Mouse (Mus musculus) myocyte (in vitro differentiated cells): ENCODE data around the gene Unc5b. TPM values are rescaled to one million over a fixed set of nuclear protein-coding genes. Genes with fewer than 3 reads are reported as not detected.

Experiments used
- H3K27me3 ChIP-seq: one replicate; pipeline ENCODE4 v1.6.1; 2011; ENCODE audit not compliant: control insufficient read depth, insufficient read depth, insufficient read length
- H3K36me3 ChIP-seq: one replicate; pipeline ENCODE4 v1.6.1; 2011; ENCODE audit not compliant: control insufficient read depth, insufficient read depth
- H3K4me2 ChIP-seq: one replicate; pipeline ENCODE4 v1.6.1; 2011; ENCODE audit warnings: low read depth, control low read depth
- H3K4me3 ChIP-seq: one replicate; pipeline ENCODE4 v1.5.1; 2011; ENCODE audit warnings: mild to moderate bottlenecking, control low read depth, moderate library complexity
- H3K79me2 ChIP-seq: one replicate; pipeline ENCODE4 v1.6.1; 2011; ENCODE audit not compliant: control insufficient read depth, insufficient read depth
- H3ac ChIP-seq: one replicate; pipeline ENCODE4 v1.6.1; 2011; ENCODE audit not compliant: control insufficient read depth, insufficient read length
- CEBPB ChIP-seq: IDR thresholded peaks from 2 replicates; pipeline ENCODE4 v1.6.1; 2011; ENCODE audit warnings: mild to moderate bottlenecking, moderate library complexity; ENCODE audit not compliant: poor library complexity, insufficient read depth, severe bottlenecking
- E2F4 ChIP-seq: IDR thresholded peaks from one replicate; pipeline ENCODE4 v1.6.1; 2011; ENCODE audit warnings: mild to moderate bottlenecking, control low read depth, moderate library complexity; ENCODE audit not compliant: insufficient read depth
- MAX ChIP-seq: IDR thresholded peaks from one replicate; pipeline ENCODE4 v1.6.1; 2011; ENCODE audit warnings: low read depth, mild to moderate bottlenecking, control low read depth
- MYOD1 ChIP-seq, 3 experiments: IDR thresholded peaks; one replicate each; pipeline ENCODE4 v1.6.1; 2011; ENCODE audit warnings: control low read depth in 2 of 3, low read depth in 2 of 3, mild to moderate bottlenecking in 2 of 3, moderate library complexity in 1 of 3; ENCODE audit not compliant: insufficient read length in 2 of 3, control insufficient read depth in 1 of 3
- MYOG ChIP-seq, 3 experiments: IDR thresholded peaks; one replicate each; pipeline ENCODE4 v1.6.1; 2011; ENCODE audit warnings: control low read depth in 2 of 3, low read depth in 2 of 3, mild to moderate bottlenecking in 2 of 3; ENCODE audit not compliant: insufficient read length in 2 of 3, control insufficient read depth in 1 of 3, insufficient read depth in 1 of 3
- POLR2A ChIP-seq: IDR thresholded peaks from one replicate; pipeline ENCODE4 v1.6.1; 2011; ENCODE audit warnings: low read depth, mild to moderate bottlenecking, control low read depth, moderate library complexity; ENCODE audit not compliant: insufficient read length
- POLR2AphosphoS2 ChIP-seq: IDR thresholded peaks from one replicate; pipeline ENCODE4 v1.6.1; 2011; ENCODE audit warnings: low read depth, control low read depth; ENCODE audit not compliant: insufficient read length
- REST ChIP-seq: IDR thresholded peaks from one replicate; pipeline ENCODE4 v1.6.1; 2011; ENCODE audit warnings: mild to moderate bottlenecking, control low read depth, moderate library complexity; ENCODE audit not compliant: insufficient read depth, insufficient read length
- SRF ChIP-seq: IDR thresholded peaks from one replicate; pipeline ENCODE4 v1.6.1; 2011; ENCODE audit warnings: low read depth; ENCODE audit not compliant: control insufficient read depth, insufficient read length
- TCF12 ChIP-seq: IDR thresholded peaks from one replicate; pipeline ENCODE4 v1.6.1; 2011; ENCODE audit warnings: mild to moderate bottlenecking, control low read depth; ENCODE audit not compliant: poor library complexity, insufficient read depth, severe bottlenecking
- TCF3 ChIP-seq: IDR thresholded peaks from one replicate; pipeline ENCODE4 v1.6.1; 2011; ENCODE audit warnings: low read depth, control low read depth; ENCODE audit not compliant: insufficient read length
- USF1 ChIP-seq: IDR thresholded peaks from one replicate; pipeline ENCODE4 v1.6.1; 2011; ENCODE audit warnings: low read depth, mild to moderate bottlenecking, control low read depth, moderate library complexity
- polyA plus RNA-seq: library from polyadenylated mRNA; unstranded; fragments of >200 nt; fragmentation: generic; extraction: Trizol; gene quantifications from one replicate; pipeline ENCODE4 v1.2.1, GENCODE M21; 2012; ENCODE audit warnings: missing spikeins

Gene Unc5b
- polyA plus RNA-seq, 1 experiment = 91.9 TPM

DNA sequence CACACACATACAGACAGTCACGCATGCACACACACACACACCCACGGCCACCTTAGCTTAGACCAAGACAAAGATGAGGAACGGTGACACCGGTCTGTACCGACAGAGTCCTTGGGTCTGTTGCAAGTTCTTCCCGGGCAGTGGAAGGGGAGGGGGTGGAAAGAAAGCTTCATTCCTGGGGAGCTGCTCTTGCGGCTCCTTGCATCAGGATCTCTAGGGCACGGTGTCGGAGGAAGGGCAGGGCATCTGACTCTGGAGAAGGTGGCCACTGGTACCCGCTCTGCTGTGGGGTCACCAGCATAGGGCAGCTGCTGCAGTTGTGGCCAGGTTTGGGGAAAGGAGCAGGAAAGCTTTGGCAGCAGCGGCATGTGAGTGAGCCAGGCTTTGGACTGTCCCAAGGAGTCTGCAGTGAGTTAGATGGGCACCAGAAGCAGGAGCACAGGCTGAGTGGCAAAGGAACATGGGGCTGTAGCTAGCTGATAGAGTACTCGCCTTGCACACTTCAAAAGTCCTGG, 29.4 kb downstream of the Unc5b start:
- peak overlapping the region; percentile 69 for H3K4me2 ChIP-seq

DNA sequence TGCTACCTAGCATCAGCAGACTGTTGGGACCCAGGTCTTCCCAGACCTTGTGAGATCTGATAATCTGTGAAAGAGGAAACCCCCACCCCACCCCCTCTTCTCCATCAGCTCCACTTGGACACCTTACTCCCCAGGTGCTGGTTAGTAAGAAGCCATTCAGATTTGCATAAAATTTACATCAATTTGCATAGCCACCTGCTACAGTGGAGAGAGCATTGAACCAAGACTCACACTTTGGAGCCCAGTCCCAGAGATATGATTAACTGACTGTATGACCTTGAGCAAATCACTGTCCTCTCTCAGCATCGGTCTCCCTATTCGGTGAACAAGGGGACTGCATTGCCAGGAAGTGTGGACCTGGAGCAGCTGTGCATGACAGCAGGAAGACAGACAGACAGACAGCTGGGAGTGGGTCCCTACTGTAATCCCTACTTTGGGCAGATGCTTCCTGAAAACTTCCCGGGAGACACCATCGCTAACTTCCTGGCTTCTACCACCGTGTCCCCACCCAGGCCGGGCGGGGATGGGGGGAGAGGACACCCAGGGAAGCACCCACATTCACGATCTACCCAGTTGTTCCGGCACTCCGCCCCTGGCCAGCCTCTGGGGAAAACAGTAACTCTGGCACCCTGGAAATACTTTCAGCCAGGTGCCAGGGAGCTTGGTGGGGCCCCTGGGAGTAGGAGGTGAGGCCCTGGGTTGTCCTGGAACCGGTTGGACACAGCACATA, 30.0 kb downstream of the Unc5b start:
- H3K4me2 ChIP-seq = peak overlapping the region; percentile 69

More for the DNA sequence above, 29.4 kb downstream of the Unc5b start:
- no peaks in the 10 kb centered on the region for H3K36me3 ChIP-seq
- H3K79me2 ChIP-seq = peaks cover 100% of the 10 kb centered on the region
- H3ac ChIP-seq = no peak overlapping the region
- H3K27me3 ChIP-seq = no peaks in the 10 kb centered on the region
- H3K4me3 ChIP-seq = no peak overlapping the region
- no peak for TF ChIP-seq E2F4
- no peak for TF ChIP-seq TCF3
- peak in 1 of 3 experiments; percentile 70 for TF ChIP-seq MYOG (IDR thresholded peaks at IDR 0.05; ENCODE audit: control insufficient read depth in 1 of 3, insufficient read depth in 1 of 3, insufficient read length in 2 of 3, low read depth in 2 of 3)
- peak; percentile 97 for TF ChIP-seq CEBPB
- no peak for TF ChIP-seq USF1
- peak in 1 of 3 experiments; percentile 62 for TF ChIP-seq MYOD1 (IDR thresholded peaks at IDR 0.05; ENCODE audit: control insufficient read depth in 1 of 3, insufficient read length in 2 of 3, low read depth in 2 of 3)
- no peak for TF ChIP-seq REST
- TF ChIP-seq POLR2AphosphoS2 = peak; percentile 41
- TF ChIP-seq TCF12 = no peak
- TF ChIP-seq POLR2A = peak; percentile 49
- no peak for TF ChIP-seq MAX
- TF ChIP-seq SRF = no peak

DNA sequence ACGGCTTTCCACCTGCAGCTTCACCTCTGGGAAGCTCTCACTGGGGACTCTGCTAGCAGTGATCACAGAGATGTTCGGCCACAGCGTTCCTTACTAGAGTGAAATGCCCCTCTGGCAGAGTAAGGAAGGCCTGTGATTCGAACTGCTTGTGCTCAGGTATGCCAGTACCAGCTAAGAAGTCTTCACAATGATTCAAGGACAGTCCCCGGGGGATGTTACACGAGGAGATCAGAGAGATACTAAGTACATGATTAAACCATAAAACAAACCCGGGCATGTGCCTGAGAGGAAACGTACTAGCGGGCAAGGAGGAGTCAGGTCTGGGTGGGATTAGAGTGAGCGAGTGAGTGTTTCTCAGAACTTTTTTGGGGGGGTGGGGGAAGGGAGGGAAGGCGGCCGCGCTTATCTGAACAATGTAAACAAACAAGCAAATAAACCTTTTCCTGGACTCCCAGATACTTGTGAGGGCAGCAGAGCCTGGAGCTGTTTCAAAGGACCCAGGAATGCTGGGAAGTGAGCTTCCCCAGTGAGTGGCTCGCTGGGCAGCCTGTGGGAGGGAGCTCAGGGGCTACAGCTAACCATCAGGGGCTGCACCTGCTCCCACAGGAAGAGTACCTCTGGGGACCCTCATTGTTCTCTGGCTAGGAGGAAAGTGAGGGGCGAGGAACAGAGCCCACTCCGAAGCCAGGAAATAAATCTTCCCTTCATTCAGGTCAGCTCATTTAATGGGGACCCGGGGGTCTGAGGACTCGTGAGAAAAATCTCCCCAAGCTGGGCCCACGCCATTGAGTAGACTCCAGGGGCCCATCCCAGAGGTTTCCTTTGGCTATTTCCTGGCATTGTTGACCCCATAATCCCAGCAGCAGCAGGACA, 30.9 kb downstream of the Unc5b start:
- no peak overlapping the region for H3ac ChIP-seq
- TF ChIP-seq SRF = no peak
- no peak for TF ChIP-seq POLR2AphosphoS2
- TF ChIP-seq CEBPB = no peak
- no peak for TF ChIP-seq REST
- TF ChIP-seq MYOG (IDR thresholded peaks at IDR 0.05; ENCODE audit: control insufficient read depth in 1 of 3, insufficient read depth in 1 of 3, insufficient read length in 2 of 3, low read depth in 2 of 3) = no peak
- no peaks in the 10 kb centered on the region for H3K36me3 ChIP-seq
- no peak overlapping the region for H3K4me3 ChIP-seq
- peak overlapping the region; percentile 69 for H3K4me2 ChIP-seq
- peaks cover 99% of the 10 kb centered on the region for H3K79me2 ChIP-seq
- H3K27me3 ChIP-seq = no peaks in the 10 kb centered on the region

More for the DNA sequence above, 30.0 kb downstream of the Unc5b start:
- Histone ChIP-seq H3ac (no peak overlapping the region), H3K4me3 (no peak overlapping the region), H3K27me3 (no peaks in the 10 kb centered on the region), H3K79me2 (peaks cover 100% of the 10 kb centered on the region), H3K36me3 (no peaks in the 10 kb centered on the region)
- TF ChIP-seq REST = no peak
- TF ChIP-seq USF1 = no peak
- peak; percentile 44 for TF ChIP-seq POLR2AphosphoS2
- TF ChIP-seq TCF3 = peak; percentile 43
- TF ChIP-seq MAX = no peak
- peak; percentile 33 for TF ChIP-seq TCF12
- TF ChIP-seq MYOD1 (IDR thresholded peaks at IDR 0.05; ENCODE audit: control insufficient read depth in 1 of 3, insufficient read length in 2 of 3, low read depth in 2 of 3) = peak; percentile 56 to 91 (median 73)
- peak; percentile 34 to 84 (median 54) for TF ChIP-seq MYOG (IDR thresholded peaks at IDR 0.05; ENCODE audit: control insufficient read depth in 1 of 3, insufficient read depth in 1 of 3, insufficient read length in 2 of 3, low read depth in 2 of 3)
- TF ChIP-seq POLR2A = no peak
- no peak for TF ChIP-seq CEBPB

DNA sequence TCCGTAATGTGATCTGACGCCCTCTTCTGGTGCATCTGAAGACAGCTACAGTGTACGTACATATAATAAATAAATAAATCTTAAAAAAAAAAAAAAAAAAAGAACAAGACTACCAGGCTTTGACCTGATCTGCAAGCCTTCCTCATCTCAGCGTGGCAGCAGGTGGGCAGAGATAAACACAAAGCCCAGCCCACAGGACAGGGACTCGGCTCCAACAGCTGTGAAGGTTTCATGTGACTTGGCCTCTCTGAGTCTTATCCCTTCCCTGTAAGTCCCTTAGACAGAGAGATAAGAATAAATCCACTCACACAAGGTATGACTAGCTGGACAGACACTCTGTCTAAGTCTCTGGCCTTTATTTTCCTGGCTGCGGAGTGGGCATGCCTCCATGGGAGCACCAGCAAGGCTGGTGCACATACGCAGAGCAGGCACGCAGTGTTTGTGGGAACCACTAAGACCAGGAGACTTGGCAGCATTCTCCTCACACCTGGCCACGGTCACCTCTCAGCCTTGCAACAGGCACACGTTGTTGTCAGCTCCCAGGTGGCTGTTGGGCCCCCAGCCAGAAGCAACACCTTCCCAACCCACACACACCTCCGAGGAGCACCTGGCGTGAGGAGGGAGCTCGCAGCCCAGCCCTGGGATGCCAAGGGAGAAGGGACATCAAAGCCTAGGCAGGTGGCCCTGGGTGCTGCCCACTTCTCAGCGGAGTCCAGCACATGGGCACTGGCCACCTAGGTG, 33.5 kb downstream of the Unc5b start:
- H3K4me3 ChIP-seq = no peak overlapping the region
- H3K4me2 ChIP-seq = peak overlapping the region; percentile 57
- H3K27me3 ChIP-seq = no peaks in the 10 kb centered on the region

More for the DNA sequence above, 33.5 kb downstream of the Unc5b start:
- Histone ChIP-seq H3K79me2 (peaks cover 95% of the 10 kb centered on the region), H3ac (no peak overlapping the region), H3K36me3 (no peaks in the 10 kb centered on the region)
- peak; percentile 11 to 78 (median 56) for TF ChIP-seq MYOG (IDR thresholded peaks at IDR 0.05; ENCODE audit: control insufficient read depth in 1 of 3, insufficient read depth in 1 of 3, insufficient read length in 2 of 3, low read depth in 2 of 3)
- TF ChIP-seq SRF = no peak
- no peak for TF ChIP-seq TCF3
- no peak for TF ChIP-seq POLR2AphosphoS2
- no peak for TF ChIP-seq CEBPB
- TF ChIP-seq E2F4 = no peak
- TF ChIP-seq MYOD1 (IDR thresholded peaks at IDR 0.05; ENCODE audit: control insufficient read depth in 1 of 3, insufficient read length in 2 of 3, low read depth in 2 of 3) = peak in 2 of 3 experiments; percentile 46 to 87
- no peak for TF ChIP-seq POLR2A
- no peak for TF ChIP-seq REST
- no peak for TF ChIP-seq TCF12
